Mouse (Mus musculus) brown adipose tissue, adult 24 weeks (tissue): Measurements from ENCODE around the gene Ccdc24. TPM values are rescaled to one million over a fixed set of nuclear protein-coding genes. Genes with fewer than 3 reads are reported as not detected.

Experiments
- H3K27ac ChIP-seq: fragments of 200-500 bp; replicated peaks from 2 replicates; pipeline ENCODE4 v1.5.1; 2012; ENCODE audit warnings: low read depth, mild to moderate bottlenecking, low read length
- H3K4me1 ChIP-seq: fragments of 200-500 bp; 2 replicates; pipeline ENCODE4 v1.6.1; 2012; ENCODE audit warnings: low read length, mixed read lengths; ENCODE audit not compliant: control insufficient read depth, insufficient read depth, insufficient read length
- H3K4me3 ChIP-seq: fragments of 200-500 bp; 2 replicates; pipeline ENCODE4 v1.5.1; 2012; ENCODE audit warnings: low read depth, mild to moderate bottlenecking, low read length, moderate library complexity; ENCODE audit not compliant: insufficient read depth
- polyA plus RNA-seq: library from polyadenylated mRNA; stranded (reverse); fragments of >200 nt; gene quantifications from 2 replicates; pipeline ENCODE4 v1.2.4, GENCODE M21; 2012; ENCODE audit not compliant: missing spikeins, insufficient read depth, insufficient read length

Gene Ccdc24
- polyA plus RNA-seq, 1 experiment = not detected

DNA sequence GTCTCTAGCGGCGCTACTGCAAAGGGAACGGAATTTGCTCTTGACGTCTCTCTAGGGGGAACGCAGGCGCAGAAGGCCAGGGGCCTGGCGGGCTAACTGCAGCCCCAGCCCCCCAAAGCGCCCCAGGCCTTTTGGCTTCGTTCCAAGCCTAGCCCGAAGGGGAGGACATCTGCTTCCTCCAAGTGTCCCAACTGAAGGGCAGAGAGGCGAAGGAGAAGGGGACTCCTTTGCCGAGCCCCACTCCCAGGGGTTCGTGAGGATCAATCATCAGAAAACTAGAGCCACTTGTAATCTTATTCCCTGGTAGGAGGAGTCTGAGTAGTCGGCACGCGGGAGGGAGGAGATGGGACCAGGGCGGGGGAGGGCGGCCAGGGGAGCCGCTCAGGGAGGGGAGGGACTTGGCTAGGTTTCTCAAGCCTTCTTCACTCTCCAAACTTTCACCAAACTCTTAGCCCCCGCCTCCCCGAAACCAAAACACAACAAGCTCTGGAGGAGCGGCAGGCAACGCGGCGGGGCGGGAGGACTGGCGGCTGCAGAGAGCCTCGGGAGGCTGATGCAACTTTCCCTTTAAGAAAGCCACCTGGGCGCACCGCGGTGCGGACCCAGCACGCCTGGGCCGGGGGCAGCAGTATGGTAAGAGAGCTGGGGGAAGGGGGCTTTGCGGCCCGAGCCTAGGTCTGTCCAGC lies 37.4 kb downstream of the Ccdc24 start:
- Histone ChIP-seq H3K27ac (no peak overlapping the region), H3K4me1 (no peaks in the 10 kb centered on the region), H3K4me3 (peak overlapping the region; percentile 77)

GRCm38 (mm10) chr4:117834457-117834844 lies 37.9 kb downstream of the Ccdc24 start, which contains the start of gene Slc6a9:
TSS of gene Slc6a9 (plus strand) at chr4:117834506.
- Histone ChIP-seq H3K4me3 (peak within 1 kb of the TSS; percentile 77), H3K27ac (no peak within 1 kb of the TSS), H3K4me1 (no peaks in the 10 kb centered on the region; the same call in 1 of the 2 replicates)

DNA sequence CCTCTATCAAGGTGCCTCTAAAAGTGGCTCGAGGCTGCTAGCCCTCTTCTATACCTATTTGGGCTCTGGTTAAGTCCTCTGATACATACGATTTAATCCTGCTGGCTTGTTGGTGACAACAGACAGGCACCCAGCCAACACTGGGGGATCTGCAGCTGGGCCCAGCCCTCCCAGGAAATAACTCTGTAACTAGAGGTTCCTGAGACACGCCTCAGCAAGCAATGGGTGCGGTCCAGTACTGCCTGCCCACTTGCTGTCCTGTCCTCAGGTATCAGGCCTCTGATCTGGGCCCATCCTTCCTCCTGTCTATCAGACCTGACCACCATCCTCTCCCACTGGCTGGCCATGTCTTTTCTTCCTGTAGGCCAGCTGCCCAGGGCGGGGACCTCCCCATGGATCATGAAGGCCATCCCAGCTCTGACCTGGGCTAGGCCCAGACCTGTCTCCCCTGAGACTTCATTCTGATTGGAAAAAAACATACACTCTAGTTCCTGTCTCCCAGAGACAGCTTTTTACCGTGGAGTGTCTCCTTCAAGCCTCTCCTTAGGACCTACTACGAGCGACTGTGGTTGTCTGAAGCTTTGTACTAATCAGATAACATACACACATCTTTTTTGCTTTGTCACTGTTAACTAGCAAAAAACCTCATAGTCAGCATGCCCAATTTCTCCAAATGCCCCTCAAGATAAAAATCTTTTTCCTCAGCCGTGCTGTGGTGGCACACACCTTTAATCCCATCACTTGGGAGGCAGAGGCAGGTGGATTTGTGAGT lies 40.3 kb downstream of the Ccdc24 start:
- Histone ChIP-seq H3K27ac (no peak overlapping the region), H3K4me3 (no peak overlapping the region), H3K4me1 (no peaks in the 10 kb centered on the region; the same call in 1 of the 2 replicates)

DNA sequence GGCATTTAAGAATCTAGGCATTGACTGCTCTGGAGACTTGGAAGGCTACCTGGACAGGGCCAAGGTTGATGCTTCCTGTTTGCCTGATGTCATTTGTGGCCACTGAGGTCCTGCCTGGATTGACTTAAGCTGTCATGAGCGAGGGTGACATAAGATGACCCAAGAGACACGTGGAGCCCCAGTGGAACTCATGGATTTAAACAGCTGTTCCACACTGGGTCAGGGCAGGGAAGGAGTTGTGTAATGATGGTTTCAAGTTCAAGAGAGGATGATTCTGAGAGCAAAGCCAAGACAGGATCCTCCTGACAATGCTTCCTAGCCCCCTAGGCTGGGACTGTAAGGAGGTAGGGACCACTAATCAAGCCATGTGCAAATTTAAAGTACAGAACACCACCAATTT lies 40.9 kb downstream of the Ccdc24 start:
- Histone ChIP-seq H3K4me1 (no peaks in the 10 kb centered on the region; the same call in 1 of the 2 replicates), H3K4me3 (no peak overlapping the region), H3K27ac (no peak overlapping the region)

GRCm38 (mm10) chr4:117830801-117831200 lies 41.6 kb downstream of the Ccdc24 start:
- no peak overlapping the region for H3K4me3 ChIP-seq
- H3K4me1 ChIP-seq = no peaks in the 10 kb centered on the region; the same call in 1 of the 2 replicates
- H3K27ac ChIP-seq = no peak overlapping the region

- Histone ChIP-seq H3K4me3 (no peak overlapping the region), H3K4me1 (no peaks in the 10 kb centered on the region; the same call in 1 of the 2 replicates), H3K27ac (no peak overlapping the region)
Observed at GRCm38 (mm10) chr4:117830124-117830551, 42.2 kb downstream of the Ccdc24 start.

DNA sequence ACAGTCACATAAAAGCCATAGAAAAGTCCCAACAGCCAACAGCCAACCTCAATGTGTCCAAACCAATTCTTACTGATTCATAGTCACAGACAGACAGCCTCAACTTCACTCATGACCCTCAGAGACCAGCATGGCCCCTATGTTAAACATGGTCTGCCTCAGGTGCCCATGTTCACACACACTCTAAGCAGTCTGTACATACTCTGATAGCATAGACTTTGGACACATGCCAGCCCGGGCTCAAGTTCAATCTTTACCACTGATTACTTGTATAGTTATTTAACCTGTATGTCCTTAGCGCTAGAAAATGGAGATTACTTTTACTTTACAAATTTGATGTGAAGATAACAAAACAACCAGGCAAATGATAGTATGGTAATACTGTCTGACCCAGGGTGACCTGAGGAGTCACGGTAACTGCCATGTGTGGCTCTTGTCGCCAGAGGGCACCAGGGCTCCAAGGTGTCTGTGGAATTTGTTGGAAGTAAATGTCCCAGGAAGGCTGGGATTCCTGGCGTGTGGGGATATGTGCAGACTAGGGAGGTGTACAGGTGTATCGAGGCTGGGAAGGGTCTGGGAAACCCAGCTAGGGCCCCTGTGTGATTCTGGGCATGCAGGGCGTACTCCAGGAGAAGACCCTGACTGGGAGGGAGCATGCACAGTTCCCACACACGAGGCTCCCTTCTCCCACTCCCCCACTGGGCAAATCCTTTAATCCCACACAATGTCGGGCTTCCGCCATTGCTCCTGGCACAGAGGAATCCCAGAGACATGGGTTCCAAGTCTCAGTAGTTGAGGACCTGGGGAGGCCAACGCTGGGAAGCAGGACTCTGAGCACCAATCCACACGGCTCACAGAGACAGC lies 42.9 kb downstream of the Ccdc24 start:
- no peak overlapping the region for H3K4me3 ChIP-seq
- H3K4me1 ChIP-seq = no peaks in the 10 kb centered on the region; the same call in 1 of the 2 replicates

GRCm38 (mm10) chr4:117828572-117829145 lies 43.7 kb downstream of the Ccdc24 start:
- Histone ChIP-seq H3K4me3 (no peak overlapping the region), H3K27ac (no peak overlapping the region), H3K4me1 (no peaks in the 10 kb centered on the region; the same call in 1 of the 2 replicates)

More for the DNA sequence above, 42.9 kb downstream of the Ccdc24 start:
- H3K27ac ChIP-seq = no peak overlapping the region

- H3K4me3 ChIP-seq = no peak overlapping the region
- no peaks in the 10 kb centered on the region for H3K4me1 ChIP-seq
- no peak overlapping the region for H3K27ac ChIP-seq
Observed at GRCm38 (mm10) chr4:117818032-117818431, 54.3 kb downstream of the Ccdc24 start.

- Histone ChIP-seq H3K4me1 (no peaks in the 10 kb centered on the region), H3K27ac (no peak overlapping the region), H3K4me3 (no peak overlapping the region)
Observed at GRCm38 (mm10) chr4:117816776-117817175, 55.6 kb downstream of the Ccdc24 start.

Other genes starting within 250 kb of the Ccdc24 start
- gene Dmap1, start 190.3 kb downstream of the Ccdc24 start, polyA plus RNA-seq = 9.5 and 15.2 TPM in 2 replicates
- not detected in 2 replicates for gene Gm12845, start 148.1 kb downstream of the Ccdc24 start, polyA plus RNA-seq
- gene Klf17, start 106.9 kb downstream of the Ccdc24 start, polyA plus RNA-seq = not detected in 2 replicates
- gene Slc6a9, start 38.1 kb downstream of the Ccdc24 start, polyA plus RNA-seq = 1.6 and 1.9 TPM in 2 replicates
- gene B4galt2, start 10.9 kb upstream of the Ccdc24 start, polyA plus RNA-seq = 1.3 and 1.5 TPM in 2 replicates
- 145 and 164 TPM in 2 replicates for gene Atp6v0b, start 14.8 kb upstream of the Ccdc24 start, polyA plus RNA-seq
- gene Dph2, start 19.5 kb upstream of the Ccdc24 start, polyA plus RNA-seq = 1.7 and 4.4 TPM in 2 replicates
- gene Ipo13, start 42.4 kb upstream of the Ccdc24 start, polyA plus RNA-seq = 28.3 and 48.3 TPM in 2 replicates
- not detected in 2 replicates for gene Artn, start 57.2 kb upstream of the Ccdc24 start, polyA plus RNA-seq